Comparison of ENCODE assay signal across 19 mouse cellular contexts in the genomic region with DNA sequence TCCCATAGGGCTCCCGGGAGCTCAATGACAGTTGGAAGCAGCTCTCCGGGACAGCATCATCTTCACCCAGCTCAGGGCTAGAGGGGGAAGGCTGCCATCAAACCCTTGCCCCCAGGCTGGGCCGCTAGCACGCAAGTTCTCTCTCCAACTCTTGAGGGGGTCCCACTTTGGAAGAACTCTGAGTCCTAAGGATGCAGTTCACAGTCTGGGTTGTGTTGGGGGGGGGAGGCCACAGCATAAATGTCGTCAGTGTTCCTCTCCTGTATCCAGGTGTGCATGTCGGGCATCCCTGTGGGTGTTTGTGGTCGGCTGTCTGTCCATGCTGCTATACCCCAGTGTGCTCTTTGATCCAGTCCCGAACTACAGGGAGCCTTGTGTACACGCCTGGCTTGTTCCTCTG. TPM values are rescaled to one million over a fixed set of nuclear protein-coding genes. Genes with fewer than 3 reads are reported as not detected.
DNase-seq lines count a peak whose midpoint lies in the region; ATAC-seq lines count a peak whose summit lies in the region.
"Had no signal": no experiment of that assay in that cellular context is flagged by ENCODE, and none has a peak within 500 bp of the region (broad histone marks: within the 10 kb centered on the region; RNA-seq: fewer than 3 reads in every experiment).

No protein-coding gene starts in this region.

- no peak overlapping the region for H3K9ac ChIP-seq in liver, embryonic 11.5 days (ENCODE audit: low read depth, low read length)
- H3K9ac ChIP-seq: embryonic facial prominence, embryonic 12.5 days; forebrain, embryonic 13.5 days had no signal

- intact Hi-C loops in heart, postnatal 25 days (cut with DNase I): no loop called here

- 0 out of 2 replicates have a peak, but pooled peaks cover 3% of the 10 kb centered on the region for H3K4me1 ChIP-seq in heart, embryonic 10.5 days
- H3K4me1 ChIP-seq in liver, embryonic 11.5 days (replicated peaks; ENCODE audit: control insufficient read depth, insufficient read depth, low read length): no peaks in the 10 kb centered on the region
- H3K4me1 ChIP-seq: embryonic facial prominence, embryonic 12.5 days had no signal

- no peak for ATAC-seq in liver, embryonic 11.5 days (replicated peaks; ENCODE audit: low FRiP score)
- ATAC-seq: activated CD4-positive, CD25-positive, alpha-beta regulatory T cell, adult 4 months; CD4-positive, CD25-positive, alpha-beta regulatory T cell, adult 4 months; forebrain, embryonic 13.5 days; Patski had no signal

- no peak overlapping the region for H3K27ac ChIP-seq in heart, embryonic 10.5 days
- H3K27ac ChIP-seq in liver, embryonic 11.5 days (ENCODE audit: low read depth, low read length): no peak overlapping the region
- H3K27ac ChIP-seq: embryonic facial prominence, embryonic 10.5 days; embryonic facial prominence, embryonic 12.5 days; forebrain, embryonic 13.5 days had no signal

- peaks cover 39% of the 10 kb centered on the region for H3K27me3 ChIP-seq in heart, embryonic 10.5 days (ENCODE audit: insufficient read depth, poor library complexity, severe bottlenecking)
- H3K27me3 ChIP-seq in liver, embryonic 11.5 days (replicated peaks; ENCODE audit: control insufficient read depth, insufficient read depth, low read length): 0 out of 2 replicates have a peak, but pooled peaks cover under 1% of the 10 kb centered on the region
- H3K27me3 ChIP-seq: CH12.LX; embryonic facial prominence, embryonic 12.5 days; forebrain, embryonic 13.5 days; Patski had no signal

- 72% methylated on average over 9 of the region's 9 CpGs for WGBS in heart, embryonic 10.5 days
- 79% methylated on average over 9 of the region's 9 CpGs for WGBS in liver, embryonic 11.5 days

- H3K9me3 ChIP-seq in heart, embryonic 10.5 days: no peaks in the 10 kb centered on the region
- H3K9me3 ChIP-seq in liver, embryonic 11.5 days (ENCODE audit: control insufficient read depth, low read length): no peaks in the 10 kb centered on the region
- H3K9me3 ChIP-seq: embryonic facial prominence, embryonic 10.5 days; embryonic facial prominence, embryonic 12.5 days; forebrain, embryonic 13.5 days; G1E had no signal

- H3K4me3 ChIP-seq in heart, embryonic 10.5 days: no peak overlapping the region
- no peak overlapping the region for H3K4me3 ChIP-seq in liver, embryonic 11.5 days (ENCODE audit: low read depth, low read length)
- H3K4me3 ChIP-seq: embryonic facial prominence, embryonic 10.5 days; embryonic facial prominence, embryonic 12.5 days; forebrain, embryonic 13.5 days had no signal

- H3K36me3 ChIP-seq in heart, embryonic 10.5 days: no peaks in the 10 kb centered on the region
- H3K36me3 ChIP-seq in liver, embryonic 11.5 days (ENCODE audit: control insufficient read depth, insufficient read depth, low read length): no peaks in the 10 kb centered on the region
- H3K36me3 ChIP-seq: embryonic facial prominence, embryonic 10.5 days; embryonic facial prominence, embryonic 12.5 days; G1E had no signal

- no peak overlapping the region for H3K4me2 ChIP-seq in liver, embryonic 11.5 days
- H3K4me2 ChIP-seq: embryonic facial prominence, embryonic 12.5 days; forebrain, embryonic 13.5 days had no signal

- peak; percentile 58 for DNase-seq in heart, embryonic 10.5 days (ENCODE audit: low spot score)
- DNase-seq in heart, postnatal 25 days (ENCODE audit: low spot score): no peak
- peak; percentile 28 for DNase-seq in liver, embryonic 11.5 days (ENCODE audit: low spot score)
- no peak for DNase-seq in liver
- DNase-seq in testis, postnatal 10 days (ENCODE audit: low spot score): peak; percentile 37
- DNase-seq in testis, postnatal 14 days (ENCODE audit: low spot score): no peak
- peak; percentile 11 to 56 for DNase-seq in urinary bladder, postnatal 4 days (ENCODE audit: low spot score in 2 of 2)
- DNase-seq in urinary bladder, adult 2 months (ENCODE audit: low spot score): no peak
- DNase-seq: B cell, adult 2 months; cerebellum, adult 11-12 months; cerebellum, postnatal 10 days had no signal

RNA-seq across cellular contexts. Expression of a gene that starts 42.1 kb away (rescaled TPM):
- polyA plus RNA-seq in heart, embryonic 10.5 days (2016; fragmentation: Nextera tagmentation; extraction: Ambion mirVana): 2.3 and 5.9 TPM in 2 replicates
- total RNA-seq in heart, postnatal 25 days (2021): under 1 TPM; 0.18 to 0.22 TPM
- polyA plus RNA-seq in liver, embryonic 11.5 days (2014; fragmentation: Nextera tagmentation; extraction: Ambion mirVana): 1.4 and 1.5 TPM in 2 replicates
- polyA plus RNA-seq in urinary bladder, adult 2 months (2012; rRNA removed): 23.2 and 25.8 TPM in 2 replicates
- polyA plus RNA-seq: G1E, Patski had no signal

RNA-seq across cellular contexts. Expression of a gene that starts 59.1 kb away (rescaled TPM):
- 4.6 and 6.1 TPM in 2 replicates for polyA plus RNA-seq in heart, embryonic 10.5 days (2016; fragmentation: Nextera tagmentation; extraction: Ambion mirVana)
- 10 to 100 TPM; 28.3 to 35.8 TPM for total RNA-seq in heart, postnatal 25 days (2021)
- 8.2 and 9.1 TPM in 2 replicates for polyA plus RNA-seq in liver, embryonic 11.5 days (2014; fragmentation: Nextera tagmentation; extraction: Ambion mirVana)
- polyA plus RNA-seq in urinary bladder, adult 2 months (2012; rRNA removed): 8.9 and 10.7 TPM in 2 replicates

Comparison
In these comparisons a context has a peak if more than half of its experiments do, and no peak if none do; other contexts are left out.
1. DNase-seq: peak in heart, embryonic 10.5 days (single experiment), liver, embryonic 11.5 days (single experiment), testis, postnatal 10 days (single experiment) and urinary bladder, postnatal 4 days (2 of 2); none in heart, postnatal 25 days (single experiment), liver (single experiment), testis, postnatal 14 days (single experiment) and urinary bladder, adult 2 months (single experiment).